Mouse (Mus musculus) limb, embryonic 11.5 days (tissue): Measurements from ENCODE around the gene Nup214. TPM values are rescaled to one million over a fixed set of nuclear protein-coding genes. Genes with fewer than 3 reads are reported as not detected.

ENCODE experiments used
- ATAC-seq: fragments of 200-750 bp; cut with Nextera tagmentation; 2 replicates; pipeline ENCODE4 v1.8.0; 2017; ENCODE audit warnings: low read depth; ENCODE audit not compliant: insufficient number of reproducible peaks, low FRiP score, low TSS enrichment
- DNase-seq: peaks from one replicate; pipeline ENCODE4 v3.0.0-alpha.2; 2015; ENCODE audit warnings: low spot score
- H3K27ac ChIP-seq: fragments of 300-500 bp; sonication (generic); replicated peaks from 2 replicates; pipeline ENCODE4 v1.5.1; 2014; ENCODE audit warnings: low read depth, mild to moderate bottlenecking, low read length
- H3K27me3 ChIP-seq: fragments of 300-500 bp; sonication (generic); 2 replicates; pipeline ENCODE4 v1.6.1; 2014; ENCODE audit warnings: mild to moderate bottlenecking, low read length, mixed read lengths; ENCODE audit not compliant: control insufficient read depth, insufficient read depth
- H3K36me3 ChIP-seq: fragments of 300-500 bp; sonication (generic); 2 replicates; pipeline ENCODE4 v1.6.1; 2014; ENCODE audit warnings: mild to moderate bottlenecking, low read length, moderate library complexity, mixed read lengths; ENCODE audit not compliant: control insufficient read depth, insufficient read depth
- H3K4me1 ChIP-seq: fragments of 300-500 bp; sonication (generic); 2 replicates; pipeline ENCODE4 v1.6.1; 2014; ENCODE audit warnings: low read length, mixed read lengths; ENCODE audit not compliant: control insufficient read depth, insufficient read depth
- H3K4me2 ChIP-seq: fragments of 300-500 bp; sonication (generic); 2 replicates; pipeline ENCODE4 v1.6.1; 2014; ENCODE audit warnings: low read depth, mild to moderate bottlenecking, moderate library complexity; ENCODE audit not compliant: severe bottlenecking
- H3K4me3 ChIP-seq: fragments of 300-500 bp; sonication (generic); 2 replicates; pipeline ENCODE4 v1.5.1; 2014; ENCODE audit warnings: low read depth, low read length
- H3K9ac ChIP-seq: fragments of 300-500 bp; sonication (generic); 2 replicates; pipeline ENCODE4 v1.6.1; 2014; ENCODE audit warnings: mild to moderate bottlenecking, low read length
- H3K9me3 ChIP-seq: fragments of 300-500 bp; sonication (generic); 2 replicates; pipeline ENCODE4 v1.6.1; 2016; ENCODE audit warnings: low read length; ENCODE audit not compliant: control insufficient read depth
- WGBS: fragments of 180-500 bp; shearing (Covaris S2); extraction: QIAGEN DNeasy Blood & Tissue Kit; methylation state at CpG from one replicate; pipeline ENCODE4 v1.1.7; 2014; 5-methylcytosine and 5-hydroxymethylcytosine counted together
- polyA plus RNA-seq: library from polyadenylated mRNA; unstranded; fragments of >200 nt; fragmentation: Nextera tagmentation; extraction: Ambion mirVana; gene quantifications from 2 replicates; pipeline ENCODE4 v1.2.1, GENCODE M21; 2014

Nup214 gene
- polyA plus RNA-seq, 1 experiment from 2014 or later = 85.5 TPM

DNA sequence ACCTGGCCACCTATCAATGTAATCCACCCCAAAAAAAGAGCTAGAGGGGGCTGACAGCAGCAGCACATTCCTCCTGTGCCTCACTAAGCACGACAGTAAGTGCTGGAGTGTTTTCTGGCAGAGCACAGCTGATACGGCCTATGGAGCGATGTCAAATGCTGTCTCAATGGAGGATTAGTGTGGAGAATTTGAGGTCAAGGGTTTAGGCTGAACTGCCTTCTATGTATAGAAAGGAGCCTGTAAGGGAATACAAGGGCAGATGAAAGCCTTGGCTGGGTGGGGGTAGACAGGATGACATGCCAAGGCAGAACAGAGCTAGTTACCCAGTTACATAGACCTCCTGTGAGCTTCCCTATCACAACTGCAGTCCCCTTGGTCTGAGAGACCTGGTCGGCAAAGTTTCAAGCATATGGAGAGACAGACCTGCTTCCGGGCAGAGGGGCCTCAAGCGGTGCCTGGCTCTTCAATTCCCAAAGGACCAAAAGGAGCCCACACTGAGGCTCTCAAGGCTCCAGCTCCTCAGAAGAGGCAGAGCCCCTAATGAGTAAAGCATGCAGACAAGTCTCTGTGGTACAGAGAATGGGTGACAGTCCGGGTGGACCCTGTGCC is 81.2 kb downstream of the Nup214 start:
- no peak for DNase-seq
- H3K4me1 ChIP-seq = no peaks in the 10 kb centered on the region
- H3K27me3 ChIP-seq = no peaks in the 10 kb centered on the region
- no peaks in the 10 kb centered on the region for H3K9me3 ChIP-seq
- H3K4me3 ChIP-seq = no peak overlapping the region
- 71% methylated on average over 7 of the region's 7 CpGs for WGBS
- no peak overlapping the region for H3K27ac ChIP-seq
- H3K4me2 ChIP-seq = no peak overlapping the region
- peaks cover 4% of the 10 kb centered on the region; the same call in 1 of the 2 replicates for H3K36me3 ChIP-seq
- no peak overlapping the region for H3K9ac ChIP-seq
- ATAC-seq = no peak

DNA sequence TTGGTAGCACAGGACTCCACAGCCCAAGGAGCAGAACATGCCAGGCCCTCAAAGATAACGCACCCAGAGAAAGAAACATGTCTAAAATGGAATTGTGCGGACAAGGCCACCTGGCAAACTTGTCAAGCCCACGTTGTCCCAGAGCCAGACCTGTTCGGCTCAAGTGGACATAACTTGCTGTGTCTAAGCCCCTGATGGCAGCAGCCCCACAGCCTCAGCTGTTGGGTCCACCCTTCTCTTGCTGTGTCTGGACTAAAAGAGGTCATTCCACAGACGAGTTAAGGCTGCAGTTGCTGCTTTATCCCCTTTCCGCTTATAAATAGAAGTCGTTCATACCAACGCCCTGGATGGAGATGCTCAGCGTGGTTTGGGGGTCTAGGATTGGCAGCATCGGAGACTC is 82.3 kb downstream of the Nup214 start:
- no peak for ATAC-seq
- H3K36me3 ChIP-seq = peaks cover 4% of the 10 kb centered on the region; the same call in 1 of the 2 replicates
- H3K27me3 ChIP-seq = no peaks in the 10 kb centered on the region
- H3K4me2 ChIP-seq = no peak overlapping the region
- no peaks in the 10 kb centered on the region for H3K4me1 ChIP-seq
- no peak overlapping the region for H3K9ac ChIP-seq
- DNase-seq = no peak
- H3K4me3 ChIP-seq = no peak overlapping the region
- no peaks in the 10 kb centered on the region for H3K9me3 ChIP-seq
- H3K27ac ChIP-seq = no peak overlapping the region
- 88% methylated on average over 10 of the region's 10 CpGs for WGBS

DNA sequence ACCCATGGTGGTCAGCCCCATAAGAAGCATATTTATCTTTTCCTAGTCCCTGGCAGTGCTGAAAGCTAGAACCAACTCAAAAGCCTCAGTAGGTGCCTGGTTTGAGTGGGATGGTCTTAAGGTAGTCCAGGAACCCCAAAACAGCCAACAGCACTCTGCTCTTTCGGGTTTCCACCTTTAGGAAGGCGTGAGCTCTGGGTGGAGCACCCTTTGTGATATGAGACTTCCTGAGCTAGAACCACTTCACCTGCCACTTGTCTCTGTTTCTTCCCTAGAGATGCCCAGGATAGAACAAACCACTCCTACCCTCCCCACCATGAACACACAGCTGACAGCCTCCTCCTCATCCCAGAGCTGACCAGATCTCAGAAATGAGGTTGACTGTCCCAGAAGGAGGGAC is 83.1 kb downstream of the Nup214 start:
- no peak overlapping the region for H3K4me2 ChIP-seq
- H3K27ac ChIP-seq = no peak overlapping the region
- ATAC-seq = no peak
- peaks cover 1% of the 10 kb centered on the region; the same call in 1 of the 2 replicates for H3K36me3 ChIP-seq
- H3K4me3 ChIP-seq = no peak overlapping the region
- no peak overlapping the region for H3K9ac ChIP-seq
- no peaks in the 10 kb centered on the region for H3K9me3 ChIP-seq
- 90% methylated on average over 2 of the region's 2 CpGs for WGBS
- H3K27me3 ChIP-seq = no peaks in the 10 kb centered on the region
- no peaks in the 10 kb centered on the region for H3K4me1 ChIP-seq
- no peak for DNase-seq

DNA sequence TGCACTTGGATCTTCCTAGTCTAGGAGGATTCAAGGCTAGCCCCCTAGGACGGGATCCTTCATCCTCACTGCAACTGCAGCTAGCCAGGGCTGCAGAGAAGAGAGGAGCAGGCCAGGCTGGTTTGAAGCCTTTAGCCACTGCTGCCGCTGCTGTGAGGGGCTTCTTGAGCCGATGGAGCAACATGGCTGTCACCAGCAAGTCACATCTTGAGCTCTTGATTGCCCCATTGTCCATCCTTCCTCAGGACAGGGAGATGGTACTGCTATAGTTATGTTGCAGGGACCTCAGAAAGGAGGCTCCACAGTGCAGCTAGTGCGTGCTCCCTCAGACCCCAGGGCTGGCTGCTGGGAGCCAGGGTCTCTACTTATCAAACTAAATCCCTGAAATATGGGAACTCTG is 83.6 kb downstream of the Nup214 start:
- no peak overlapping the region for H3K9ac ChIP-seq
- no peak overlapping the region for H3K4me2 ChIP-seq
- H3K27ac ChIP-seq = no peak overlapping the region
- H3K4me3 ChIP-seq = no peak overlapping the region
- no peaks in the 10 kb centered on the region for H3K4me1 ChIP-seq
- H3K9me3 ChIP-seq = no peaks in the 10 kb centered on the region
- H3K36me3 ChIP-seq = no peaks in the 10 kb centered on the region; the same call in 1 of the 2 replicates
- DNase-seq (no peak), ATAC-seq (no peak)
- no peaks in the 10 kb centered on the region for H3K27me3 ChIP-seq
- WGBS = 79% methylated on average over 4 of the region's 4 CpGs

DNA sequence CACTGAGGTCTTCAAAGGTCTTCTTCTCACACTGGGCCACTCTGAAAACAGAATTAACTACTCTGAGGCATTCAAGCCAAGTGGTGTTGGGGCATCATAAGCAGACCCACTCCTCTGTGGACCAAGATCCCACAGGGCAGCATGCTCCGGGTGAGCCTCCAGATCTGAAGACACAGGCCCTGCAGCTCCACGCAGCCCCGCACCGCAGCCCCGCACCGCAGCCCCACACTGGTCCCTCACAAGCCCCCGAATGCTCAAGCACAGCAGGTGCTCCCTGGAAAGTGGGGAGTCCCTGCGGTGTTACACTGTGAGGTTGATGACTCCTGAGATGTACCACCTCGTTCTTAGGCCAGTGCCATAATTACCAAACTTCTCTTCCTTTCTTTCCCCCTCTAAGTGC is 84.0 kb downstream of the Nup214 start:
- no peaks in the 10 kb centered on the region for H3K27me3 ChIP-seq
- no peaks in the 10 kb centered on the region; the same call in 1 of the 2 replicates for H3K36me3 ChIP-seq
- no peak overlapping the region for H3K4me3 ChIP-seq
- no peak for ATAC-seq
- WGBS = 78% methylated on average over 9 of the region's 9 CpGs
- H3K27ac ChIP-seq = no peak overlapping the region
- H3K9me3 ChIP-seq = no peaks in the 10 kb centered on the region
- no peak overlapping the region for H3K9ac ChIP-seq
- no peaks in the 10 kb centered on the region for H3K4me1 ChIP-seq
- H3K4me2 ChIP-seq = no peak overlapping the region
- no peak for DNase-seq

DNA sequence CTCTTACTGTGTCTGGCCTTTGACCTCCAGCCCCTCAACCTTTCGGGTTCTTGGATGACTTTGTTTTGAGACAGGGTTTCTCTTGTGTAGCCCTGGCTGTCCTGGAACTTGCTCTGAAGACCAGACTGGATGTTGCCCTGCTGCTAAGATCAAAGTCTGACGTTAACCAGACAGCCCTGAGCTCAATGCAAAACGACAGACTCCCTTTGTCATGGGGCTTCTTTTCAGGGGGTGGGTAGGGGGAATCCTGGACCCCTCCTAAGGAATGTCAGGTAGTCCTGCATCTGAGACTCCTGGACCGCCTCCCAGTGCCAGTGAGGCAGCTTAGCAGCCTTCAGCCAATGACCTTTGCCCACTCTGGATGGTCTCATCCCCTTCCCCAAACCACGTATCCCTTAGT is 84.5 kb downstream of the Nup214 start:
- WGBS = 25% methylated on average over 5 of the region's 5 CpGs
- Histone ChIP-seq H3K9ac (no peak overlapping the region), H3K36me3 (no peaks in the 10 kb centered on the region), H3K9me3 (no peaks in the 10 kb centered on the region), H3K27me3 (no peaks in the 10 kb centered on the region), H3K27ac (no peak overlapping the region), H3K4me3 (no peak overlapping the region), H3K4me2 (no peak overlapping the region), H3K4me1 (no peaks in the 10 kb centered on the region)
- DNase-seq = no peak
- no peak for ATAC-seq

DNA sequence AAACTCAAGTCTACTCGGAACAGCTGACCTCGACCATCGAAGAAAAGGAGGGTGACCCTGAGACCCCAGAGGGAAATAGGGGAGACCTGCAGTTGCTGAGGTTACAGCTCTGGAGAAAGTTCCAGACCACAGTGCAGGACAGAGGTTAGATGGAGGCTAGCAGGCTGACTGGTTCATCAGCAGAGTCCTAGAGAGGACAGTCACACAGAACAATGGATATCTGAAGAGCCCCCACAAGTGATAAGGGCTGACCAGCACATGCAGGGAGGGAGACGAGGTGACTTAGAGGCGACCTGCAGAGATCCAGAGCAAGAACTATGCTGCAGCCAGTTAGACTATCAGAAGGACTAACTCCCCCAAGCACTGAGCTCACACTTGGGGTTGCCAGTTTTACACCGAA is 85.4 kb downstream of the Nup214 start:
- no peak overlapping the region for H3K27ac ChIP-seq
- WGBS = 72% methylated on average over 6 of the region's 6 CpGs
- H3K4me1 ChIP-seq = no peaks in the 10 kb centered on the region
- no peak overlapping the region for H3K4me3 ChIP-seq
- no peak overlapping the region for H3K9ac ChIP-seq
- no peaks in the 10 kb centered on the region for H3K36me3 ChIP-seq
- no peak overlapping the region for H3K4me2 ChIP-seq
- H3K9me3 ChIP-seq = no peaks in the 10 kb centered on the region
- no peaks in the 10 kb centered on the region for H3K27me3 ChIP-seq
- DNase-seq (no peak), ATAC-seq (no peak)

DNA sequence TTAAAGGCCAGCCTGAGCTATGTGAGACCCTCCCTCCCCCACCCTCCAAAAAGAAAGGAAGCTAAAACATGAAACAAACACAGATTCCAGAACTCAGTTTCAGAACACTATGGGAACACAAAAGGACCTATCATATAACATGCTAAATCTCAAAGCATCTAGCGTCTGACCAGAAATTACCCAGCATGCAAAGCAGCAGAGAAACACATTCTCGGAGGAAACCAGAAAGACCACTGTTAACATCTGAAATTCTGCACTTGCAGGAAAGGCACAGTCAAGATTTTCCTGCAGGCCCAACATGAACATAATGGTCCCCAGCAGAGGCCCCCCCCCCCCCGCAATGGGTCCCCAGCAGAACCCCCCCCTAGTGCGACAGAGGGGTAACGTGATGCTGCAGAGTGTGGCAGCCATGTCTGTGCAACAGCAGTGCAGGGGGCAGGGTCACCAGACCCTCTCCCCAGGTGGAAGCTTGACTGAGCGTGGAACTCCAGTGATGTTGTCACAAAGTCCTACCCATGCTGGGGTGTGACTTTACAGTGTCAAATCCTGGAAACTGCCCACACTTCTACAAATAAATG is 86.1 kb downstream of the Nup214 start:
- no peaks in the 10 kb centered on the region for H3K9me3 ChIP-seq
- 68% methylated on average over 6 of the region's 6 CpGs for WGBS
- H3K4me1 ChIP-seq = no peaks in the 10 kb centered on the region
- DNase-seq (no peak), ATAC-seq (no peak)
- H3K4me3 ChIP-seq = no peak overlapping the region
- no peak overlapping the region for H3K4me2 ChIP-seq
- H3K27me3 ChIP-seq = no peaks in the 10 kb centered on the region
- no peaks in the 10 kb centered on the region for H3K36me3 ChIP-seq
- no peak overlapping the region for H3K9ac ChIP-seq
- H3K27ac ChIP-seq = no peak overlapping the region

DNA sequence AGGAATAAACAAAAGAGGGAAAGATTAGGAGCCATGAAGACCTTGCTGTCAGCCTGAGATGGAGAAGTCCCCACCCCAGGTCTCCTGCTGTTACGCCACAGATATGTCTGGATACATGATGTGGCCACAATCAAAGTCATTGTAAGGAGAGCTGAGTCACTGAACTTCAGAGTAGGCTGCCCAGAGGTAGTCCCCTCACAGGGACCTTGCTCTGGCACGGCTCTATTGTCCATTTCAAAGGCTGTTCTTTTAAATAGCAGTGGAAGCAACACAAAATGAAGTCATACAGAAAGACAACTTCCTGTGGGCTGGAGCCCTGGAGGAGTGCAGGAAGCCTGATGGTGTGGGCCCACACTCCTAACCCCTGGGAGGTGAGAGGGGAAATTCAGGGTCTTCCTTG is 87.0 kb downstream of the Nup214 start:
- no peaks in the 10 kb centered on the region for H3K27me3 ChIP-seq
- no peak overlapping the region for H3K4me2 ChIP-seq
- no peak overlapping the region for H3K4me3 ChIP-seq
- WGBS = 70% methylated on average over 2 of the region's 2 CpGs
- H3K9me3 ChIP-seq = no peaks in the 10 kb centered on the region
- no peak for ATAC-seq
- DNase-seq = no peak
- no peak overlapping the region for H3K9ac ChIP-seq
- no peaks in the 10 kb centered on the region for H3K4me1 ChIP-seq
- H3K36me3 ChIP-seq = no peaks in the 10 kb centered on the region
- no peak overlapping the region for H3K27ac ChIP-seq
